ENCODE assay signal across 1 mouse cellular context in the genomic region with DNA sequence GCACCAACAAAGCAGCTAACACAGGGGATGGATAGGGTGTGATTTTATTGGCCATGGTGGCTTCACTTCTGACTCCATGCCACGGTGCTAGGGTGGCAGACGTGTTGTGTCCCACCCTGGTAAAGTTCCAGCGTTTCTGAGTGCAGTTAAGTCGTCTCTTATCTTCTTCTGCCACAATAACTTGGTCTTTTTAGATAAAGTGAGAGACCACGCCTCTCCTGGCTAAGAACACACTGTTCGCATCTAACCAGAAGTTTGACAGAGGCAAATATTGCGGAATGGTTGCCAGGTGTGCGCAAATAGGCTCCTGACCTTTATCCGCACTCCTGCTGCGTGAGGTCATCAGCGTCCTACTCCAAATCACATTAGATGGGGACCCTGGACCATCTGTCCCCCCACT.
TF ChIP-seq lines count a peak whose summit lies in the region.

No protein-coding gene starts in this region.

TF ChIP-seq in MEL, 35 proteins besides CTCF, POLR2A, EP300 and RAD21 (continued from another document):
- no peak for TF ChIP-seq SMC3 (IDR thresholded peaks at IDR 0.05; ENCODE audit: low read depth, low read length)
- TF ChIP-seq MAX (IDR thresholded peaks at IDR 0.05; ENCODE audit: low read length): no peak
- TF ChIP-seq MAFK (IDR thresholded peaks at IDR 0.05; ENCODE audit: borderline replicate concordance, low read depth, low read length): no peak
- no peak for TF ChIP-seq NRF1 (IDR thresholded peaks at IDR 0.05; ENCODE audit: insufficient read depth, low read depth, low read length, poor library complexity, severe bottlenecking)
- no peak for TF ChIP-seq GABPA (IDR thresholded peaks at IDR 0.05; ENCODE audit: low read depth, low read length)
- TF ChIP-seq KAT2A (conservative IDR thresholded peaks at IDR 0.05; ENCODE audit: low read depth, low read length): no peak
- TF ChIP-seq ZMIZ1 (IDR thresholded peaks at IDR 0.05; ENCODE audit: low read depth, low read length): no peak
